Mouse (Mus musculus) G1E (cell line): ENCODE data around the gene Tpk1. TPM values are rescaled to one million over a fixed set of nuclear protein-coding genes. Genes with fewer than 3 reads are reported as not detected.

ENCODE experiments used
- ATAC-seq: 2 replicates; pipeline ENCODE4 v1.8.0; 2016; ENCODE audit warnings: mild to moderate bottlenecking; ENCODE audit not compliant: insufficient number of reproducible peaks, poor library complexity, low FRiP score, severe bottlenecking; ENCODE audit errors: extremely low read depth
- DNase-seq: peaks from one replicate; pipeline ENCODE4 v3.0.0; 2012; ENCODE audit warnings: low spot score
- H3K27me3 ChIP-seq: 2 replicates; pipeline ENCODE4 v1.6.1; 2012; ENCODE audit warnings: mild to moderate bottlenecking, low read length, inconsistent platforms; ENCODE audit not compliant: insufficient read depth
- H3K36me3 ChIP-seq: replicated peaks from 2 replicates; pipeline ENCODE3; 2012; ENCODE audit warnings: mild to moderate bottlenecking, inconsistent platforms
- H3K4me1 ChIP-seq: 2 replicates; pipeline ENCODE4 v1.6.1; 2012; ENCODE audit warnings: low read depth, low read length, inconsistent platforms, mixed read lengths; ENCODE audit not compliant: insufficient read depth
- H3K4me3 ChIP-seq: 2 replicates; pipeline ENCODE4 v1.5.1; 2012; ENCODE audit warnings: low read depth, mild to moderate bottlenecking, inconsistent platforms, low read length, moderate library complexity, mixed read lengths
- H3K9me3 ChIP-seq: replicated peaks from 2 replicates; pipeline ENCODE4 v1.6.1; 2012; ENCODE audit warnings: inconsistent platforms
- CTCF ChIP-seq: IDR thresholded peaks from 2 replicates; pipeline ENCODE4 v1.5.1; 2012; ENCODE audit warnings: low read depth, low read length, inconsistent platforms, mixed read lengths
- GATA1 ChIP-seq: IDR thresholded peaks from 2 replicates; pipeline ENCODE4 v1.6.1; 2012; ENCODE audit warnings: borderline replicate concordance, low read length, inconsistent platforms, mixed read lengths
- GATA2 ChIP-seq: IDR thresholded peaks from 2 replicates; pipeline ENCODE4 v1.6.1; 2012; ENCODE audit warnings: low read depth, low read length, inconsistent platforms, borderline replicate concordance
- POLR2AphosphoS5 ChIP-seq: IDR thresholded peaks from 2 replicates; pipeline ENCODE4 v1.6.1; 2012; ENCODE audit warnings: low read depth, low read length, inconsistent platforms; ENCODE audit not compliant: insufficient replicate concordance
- TAL1 ChIP-seq: conservative IDR thresholded peaks from 2 replicates; pipeline ENCODE4 v1.6.1; 2012; ENCODE audit warnings: low read depth, low read length, inconsistent platforms, mixed read lengths
- polyA plus RNA-seq: library from polyadenylated mRNA; stranded (reverse); fragments of >175 nt; gene quantifications from 2 replicates; pipeline ENCODE4 v1.2.3, GENCODE M21; 2012
- total RNA-seq, 2 experiments: library from RNA; stranded (forward) in 1 of 2; stranded (reverse) in 1 of 2; fragments of 200-1000 nt in 1 of 2; fragments of >200 nt in 1 of 2; fragmentation: Nextera tagmentation in 1 of 2; gene quantifications; 2 replicates each; pipeline ENCODE4 v1.2.3; 2014 to 2017

Tpk1 gene
- total and polyA plus RNA-seq, 3 experiments, result 2.0 to 27.5 (median 10.9) TPM

DNA sequence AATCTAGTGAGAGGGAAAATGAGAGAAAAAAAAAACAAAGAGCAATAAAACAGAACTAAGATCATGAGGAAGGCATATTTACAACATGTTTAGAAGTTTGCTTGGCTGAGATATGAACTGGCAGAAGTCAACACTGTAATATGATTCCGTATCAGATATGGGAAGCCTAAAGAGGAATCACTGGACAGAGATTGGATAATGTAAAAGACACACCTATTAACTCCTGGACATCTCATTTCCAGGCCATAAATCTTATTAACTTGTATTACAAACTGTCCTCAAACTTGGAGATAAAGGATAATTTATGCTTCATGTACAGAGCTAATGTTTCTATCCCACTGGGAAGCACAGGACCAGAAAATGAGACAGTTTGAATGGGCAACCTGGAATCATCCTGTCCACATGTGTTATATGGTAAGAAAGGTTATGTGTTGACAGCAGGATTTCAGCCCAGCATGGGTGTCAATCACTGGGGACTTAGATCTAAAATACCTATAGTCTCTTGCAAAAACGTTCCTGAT, 203.2 kb downstream of the Tpk1 start:
- H3K4me1 ChIP-seq, result no peaks in the 10 kb centered on the region
- H3K27me3 ChIP-seq, result no peaks in the 10 kb centered on the region
- ATAC-seq (no peak), DNase-seq (no peak)
- no peaks in the 10 kb centered on the region for H3K9me3 ChIP-seq
- TF ChIP-seq GATA2, result no peak
- no peak for TF ChIP-seq POLR2AphosphoS5
- no peak for TF ChIP-seq CTCF
- no peak for TF ChIP-seq GATA1
- no peak for TF ChIP-seq TAL1
- H3K36me3 ChIP-seq, result peaks cover 3% of the 10 kb centered on the region
- H3K4me3 ChIP-seq, result no peak overlapping the region

DNA sequence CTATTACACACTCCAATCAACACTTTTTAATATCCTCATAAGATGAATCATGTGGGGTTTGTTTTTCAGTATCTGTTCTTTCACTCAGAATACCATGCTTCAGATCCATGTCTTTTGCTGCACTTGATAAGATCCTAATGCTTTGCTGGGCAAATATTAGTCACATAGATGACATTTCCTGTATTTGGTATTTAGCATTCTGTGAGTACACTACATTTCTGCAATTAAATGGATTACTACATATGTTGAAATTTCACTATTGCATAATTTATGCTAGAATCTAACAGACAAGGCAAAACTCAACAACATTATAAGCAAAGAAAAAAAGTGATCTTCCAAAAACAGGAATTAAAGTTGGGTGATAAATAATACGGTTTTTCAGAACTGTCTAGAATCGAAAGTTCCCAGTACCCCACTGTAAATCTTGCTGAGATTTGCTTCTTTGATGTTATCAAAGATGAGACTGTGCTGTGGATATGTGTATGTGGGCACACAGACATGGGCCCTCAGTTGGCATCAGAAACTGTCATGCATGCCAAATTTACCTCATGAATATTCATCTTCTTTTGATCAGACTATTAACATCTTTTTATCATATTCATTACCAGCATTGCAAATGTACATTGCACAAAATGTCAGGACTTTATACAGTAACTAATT, 203.8 kb downstream of the Tpk1 start:
- H3K4me1 ChIP-seq, result no peaks in the 10 kb centered on the region
- H3K9me3 ChIP-seq, result no peaks in the 10 kb centered on the region
- H3K36me3 ChIP-seq, result peaks cover 2% of the 10 kb centered on the region
- ATAC-seq (no peak), DNase-seq (no peak)
- no peaks in the 10 kb centered on the region for H3K27me3 ChIP-seq
- H3K4me3 ChIP-seq, result no peak overlapping the region
- no peak for TF ChIP-seq CTCF
- TF ChIP-seq GATA1, result no peak
- no peak for TF ChIP-seq GATA2
- TF ChIP-seq TAL1, result no peak

DNA sequence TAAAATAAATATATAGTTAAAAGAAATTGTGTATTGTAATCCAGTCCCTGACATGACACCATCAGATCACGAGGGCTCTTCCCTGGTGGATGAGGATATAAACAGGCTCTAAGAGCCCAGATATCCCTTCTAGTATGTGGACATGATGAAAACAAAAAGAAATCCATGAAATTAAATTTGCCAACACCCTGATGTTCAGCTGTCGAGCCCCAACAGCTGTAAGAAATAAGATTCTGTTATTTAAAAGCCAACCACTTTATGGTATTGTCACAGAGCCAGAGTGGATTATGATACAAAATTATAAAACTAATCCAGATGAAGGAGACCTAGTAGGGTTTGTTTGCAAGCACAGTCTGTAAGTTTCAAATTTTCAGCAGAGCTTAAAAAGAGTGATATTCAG, 207.0 kb downstream of the Tpk1 start:
- H3K27me3 ChIP-seq, result no peaks in the 10 kb centered on the region
- H3K9me3 ChIP-seq, result no peaks in the 10 kb centered on the region
- H3K4me3 ChIP-seq, result no peak overlapping the region
- H3K36me3 ChIP-seq, result peaks cover 2% of the 10 kb centered on the region
- ATAC-seq, result no peak
- no peak for TF ChIP-seq TAL1
- TF ChIP-seq GATA2, result no peak
- no peak for TF ChIP-seq GATA1
- H3K4me1 ChIP-seq, result no peaks in the 10 kb centered on the region
- DNase-seq, result no peak

DNA sequence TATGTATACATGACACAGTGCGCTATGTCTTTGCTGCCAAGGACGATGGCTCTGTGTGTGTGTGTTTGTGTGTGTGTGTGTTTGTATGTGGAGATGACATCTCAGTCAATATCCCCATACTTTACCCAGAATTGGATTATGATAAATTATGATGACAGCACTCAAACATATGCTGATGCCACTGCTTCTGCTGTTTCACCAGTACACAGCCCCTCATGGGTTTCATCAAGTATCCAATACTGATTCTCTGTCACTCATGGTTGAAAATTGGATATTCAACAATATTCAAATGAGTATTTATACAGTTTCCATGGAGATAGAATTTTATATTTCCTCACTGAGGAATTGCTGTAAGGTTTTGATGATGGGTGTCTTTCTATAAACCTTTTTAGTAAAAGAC, 208.1 kb downstream of the Tpk1 start:
- DNase-seq (no peak), ATAC-seq (no peak)
- Histone ChIP-seq H3K4me3 (no peak overlapping the region), H3K36me3 (peaks cover 2% of the 10 kb centered on the region), H3K9me3 (no peaks in the 10 kb centered on the region), H3K4me1 (no peaks in the 10 kb centered on the region), H3K27me3 (no peaks in the 10 kb centered on the region)
- TF ChIP-seq GATA1 (no peak), GATA2 (no peak), TAL1 (no peak), CTCF (no peak), POLR2AphosphoS5 (no peak)

DNA sequence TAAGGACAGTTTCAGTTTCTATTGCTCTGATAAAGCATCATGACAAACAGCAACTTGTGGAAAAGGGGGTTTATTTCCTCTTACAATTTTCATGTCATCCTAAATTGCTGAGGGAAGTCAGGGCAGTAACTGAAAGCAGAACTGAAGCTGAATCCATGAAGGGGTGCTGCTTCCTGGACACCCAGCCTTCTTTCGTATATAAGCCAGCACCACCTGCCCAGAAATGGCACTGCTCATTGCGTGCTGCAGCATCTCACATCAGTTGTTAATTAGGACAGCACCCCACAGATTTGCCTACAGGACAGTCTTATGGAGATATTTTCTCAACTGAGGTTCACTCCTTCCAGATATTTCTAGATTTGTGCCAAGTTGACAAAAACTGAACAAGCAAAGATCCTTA, 216.6 kb downstream of the Tpk1 start:
- Histone ChIP-seq H3K27me3 (no peaks in the 10 kb centered on the region), H3K36me3 (peaks cover 2% of the 10 kb centered on the region), H3K9me3 (no peaks in the 10 kb centered on the region), H3K4me1 (no peaks in the 10 kb centered on the region), H3K4me3 (no peak overlapping the region)
- TF ChIP-seq POLR2AphosphoS5 (no peak), TAL1 (no peak), GATA2 (no peak), GATA1 (no peak), CTCF (no peak)
- no peak for DNase-seq
- ATAC-seq, result no peak

DNA sequence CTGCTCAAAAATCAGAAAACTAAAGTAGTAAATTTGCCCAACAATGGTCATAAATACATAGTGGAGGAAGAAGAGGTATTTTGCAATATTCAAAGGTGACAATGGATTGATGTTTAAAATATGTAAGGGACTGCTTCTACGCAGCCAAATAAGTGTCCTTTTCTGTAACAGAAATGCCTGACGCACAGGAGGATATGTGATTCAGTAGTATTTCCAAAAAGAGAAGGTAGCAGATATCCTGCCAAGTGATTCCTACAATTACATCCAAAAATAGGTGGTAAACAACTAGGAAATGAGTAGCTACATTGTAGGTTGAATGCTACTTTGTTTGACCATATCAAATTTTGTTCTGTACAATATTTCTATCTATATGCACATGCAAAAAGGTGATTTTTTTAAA, 220.2 kb downstream of the Tpk1 start:
- DNase-seq (no peak), ATAC-seq (no peak)
- Histone ChIP-seq H3K27me3 (no peaks in the 10 kb centered on the region), H3K9me3 (no peaks in the 10 kb centered on the region), H3K4me3 (no peak overlapping the region), H3K36me3 (no peaks in the 10 kb centered on the region), H3K4me1 (no peaks in the 10 kb centered on the region)
- TF ChIP-seq GATA2, result no peak
- no peak for TF ChIP-seq TAL1
- no peak for TF ChIP-seq GATA1
- no peak for TF ChIP-seq CTCF
- TF ChIP-seq POLR2AphosphoS5, result no peak
